Mouse (Mus musculus): ENCODE measurements around the gene Paqr7.
A peak's percentile ranks its signal among the peaks of the same experiment; 100 is the strongest.

Gene Paqr7

DNA sequence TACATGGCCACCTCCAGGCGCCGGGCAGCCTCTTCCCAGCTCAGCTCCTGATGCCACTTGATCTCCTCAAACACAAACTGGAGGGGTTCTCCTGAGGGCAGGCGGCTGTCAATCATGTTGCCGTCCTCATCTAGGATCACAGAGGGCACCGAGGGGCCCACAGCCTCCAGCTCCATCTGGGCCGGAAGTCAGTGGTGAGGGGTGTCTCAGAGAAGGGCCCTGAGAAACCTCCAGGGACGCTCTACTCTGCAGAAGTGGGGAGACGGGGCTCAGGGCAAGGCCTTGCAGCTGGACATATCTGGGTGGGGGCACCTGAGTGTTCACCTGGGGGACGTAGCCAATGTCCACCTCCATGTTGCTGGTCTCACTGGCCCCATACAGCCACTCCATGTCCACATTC is 46.2 kb downstream of the Paqr7 start:
- no peak for DNase-seq

DNA sequence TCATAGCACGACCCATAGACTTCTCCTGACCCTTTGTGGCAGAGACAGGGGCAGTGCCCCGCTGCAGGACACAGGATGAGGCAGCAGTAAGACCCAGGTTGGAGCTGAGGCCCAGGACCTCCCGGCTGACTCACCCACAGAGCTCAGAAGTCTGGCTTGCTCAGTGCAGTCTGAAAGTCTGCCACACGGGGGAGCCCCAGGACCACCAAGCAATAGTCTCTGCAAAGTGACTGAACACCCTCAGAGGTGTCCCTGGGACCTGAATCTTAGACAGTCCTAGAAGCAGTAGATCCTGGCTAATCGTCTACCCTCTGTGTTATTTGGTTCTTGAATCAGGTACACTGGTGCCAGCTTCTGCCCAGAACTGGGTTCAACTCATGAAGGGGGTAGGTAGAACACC is 46.8 kb downstream of the Paqr7 start:
- DNase-seq = peak; percentile 88

DNA sequence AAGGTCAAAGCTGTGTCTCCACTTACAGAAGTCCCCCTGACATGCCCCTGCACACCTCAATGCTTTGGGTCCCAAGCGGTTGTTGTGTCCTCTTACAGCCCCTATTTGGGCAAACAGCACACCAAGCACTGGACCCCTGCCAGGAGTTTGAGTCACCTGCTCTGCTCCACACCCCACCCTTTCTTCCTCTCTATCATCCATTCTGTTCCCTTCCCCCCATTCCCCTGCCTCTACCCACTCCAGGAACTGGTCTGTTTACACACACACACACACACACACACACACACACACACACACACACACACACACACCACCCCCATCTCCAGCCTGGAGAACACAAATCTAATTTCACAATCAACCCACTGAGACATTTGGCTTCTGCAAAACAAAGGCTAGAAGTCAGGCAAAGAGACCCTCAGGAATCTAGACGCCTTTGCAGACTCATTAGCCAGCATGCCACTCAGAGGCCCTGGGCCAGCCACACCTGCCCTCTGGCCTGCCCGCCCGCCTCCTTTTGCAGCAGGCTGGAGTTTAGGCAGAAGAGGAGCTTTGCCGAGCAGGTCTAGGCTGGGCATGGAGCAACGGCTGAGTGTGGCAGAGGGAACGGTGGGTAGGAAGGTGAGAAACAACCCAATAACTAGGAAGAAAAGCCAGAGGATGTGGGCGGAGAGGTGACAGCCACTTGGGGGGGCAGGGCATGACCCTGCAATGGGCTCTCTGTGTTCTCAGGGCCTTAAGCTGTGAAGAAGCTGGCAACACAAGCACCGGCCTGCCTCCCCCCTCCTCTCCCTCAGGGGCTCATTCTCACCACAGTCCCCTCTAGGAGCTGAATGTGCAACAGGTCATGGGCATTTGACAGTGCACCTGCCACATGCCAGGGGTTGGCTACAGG is 50.6 kb downstream of the Paqr7 start:
- DNase-seq = no peak

DNA sequence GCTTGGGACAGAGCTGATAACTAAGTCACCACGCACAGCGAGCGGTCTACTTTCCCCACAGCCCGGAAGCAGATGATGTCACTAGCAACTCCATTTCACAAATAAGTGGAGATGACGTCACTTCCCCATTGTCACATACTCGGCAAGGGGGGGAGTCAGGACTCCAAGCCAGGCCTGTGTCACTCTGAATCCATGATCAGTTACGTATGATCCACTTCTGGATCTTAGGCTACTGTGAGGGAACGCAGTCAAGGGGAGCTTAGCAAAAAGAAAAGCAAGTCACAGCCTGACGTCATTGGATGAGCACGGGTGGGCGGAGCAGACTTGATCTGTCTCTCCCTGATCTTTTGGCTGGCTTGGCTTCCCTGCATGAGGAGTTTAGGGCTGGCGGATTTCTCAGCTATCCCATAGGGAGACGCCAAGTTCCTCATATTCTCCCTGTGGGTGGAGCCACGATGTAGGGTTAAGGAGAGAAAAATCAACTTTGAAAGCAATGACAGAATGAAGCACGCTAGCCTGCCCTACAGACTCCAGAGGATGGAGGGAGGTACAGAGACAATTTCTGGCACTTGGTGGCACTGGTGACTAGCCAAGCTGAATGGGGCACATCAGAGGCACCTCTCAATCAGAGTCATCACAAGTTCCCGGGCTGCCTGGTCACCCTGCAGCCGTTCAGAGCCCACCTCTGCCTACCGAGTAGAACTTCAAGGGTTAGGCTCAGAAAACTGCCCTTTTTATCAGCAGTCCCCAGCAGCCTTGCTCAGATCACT is 51.9 kb downstream of the Paqr7 start:
- DNase-seq = no peak

DNA sequence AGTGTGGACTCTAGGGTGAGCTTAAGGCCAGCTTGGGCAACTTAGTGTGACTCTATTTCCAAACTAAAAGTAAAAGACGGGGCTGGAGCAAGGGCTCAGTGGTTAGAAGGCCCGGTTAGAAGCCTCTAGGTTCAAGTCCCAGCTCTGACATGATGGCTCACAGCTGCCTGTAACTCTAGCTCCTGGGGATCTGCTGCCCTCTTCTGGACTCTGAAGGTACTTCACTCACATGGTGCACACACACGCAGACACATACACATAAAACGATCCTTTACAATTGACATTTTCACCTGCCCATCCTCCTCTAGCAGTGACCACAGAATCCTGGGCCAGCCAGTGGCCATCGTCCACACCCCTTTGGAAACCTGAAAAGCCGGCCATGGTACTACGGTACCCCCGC is 53.4 kb downstream of the Paqr7 start:
- no peak for DNase-seq

DNA sequence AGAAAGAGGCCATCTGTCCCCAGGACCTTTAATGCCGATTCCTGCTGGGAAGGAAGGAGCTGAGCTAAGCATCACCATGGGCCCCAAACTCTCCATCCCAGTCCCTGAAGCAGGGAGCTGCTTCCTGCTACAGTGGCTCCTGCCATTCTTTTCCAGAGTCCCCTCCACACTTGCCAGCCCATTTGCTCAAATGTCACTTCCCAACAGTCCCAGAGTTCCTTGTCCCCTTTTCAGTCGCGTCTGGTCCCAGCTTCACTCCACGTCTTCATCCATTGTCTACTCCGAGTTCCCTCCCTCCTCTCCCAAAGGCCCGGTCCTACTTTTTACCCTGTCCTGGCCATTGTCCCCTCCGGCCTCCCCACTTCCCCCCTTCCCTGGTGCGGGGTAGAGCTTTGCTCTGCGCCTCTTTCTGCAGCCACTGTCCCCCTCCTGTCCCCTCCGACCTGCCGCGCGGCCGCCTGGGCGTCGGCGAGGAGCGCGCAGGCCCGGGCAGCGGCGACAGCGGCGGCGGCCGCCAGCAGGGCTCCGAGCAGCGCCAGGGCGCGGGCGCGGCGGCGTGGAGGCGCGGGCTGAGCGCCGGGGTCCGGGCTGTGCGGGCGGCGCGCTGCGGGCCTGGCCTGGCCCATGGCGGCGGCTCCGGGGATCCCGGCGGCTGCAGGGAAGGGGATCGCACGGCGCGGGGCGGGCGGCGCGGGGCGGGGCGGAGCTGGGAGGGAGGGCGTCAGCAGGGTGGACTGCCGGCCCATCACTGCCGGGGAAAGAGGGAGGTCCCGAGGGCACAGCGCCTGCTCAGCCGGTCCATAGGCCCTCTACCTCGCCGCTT is 55.2 kb downstream of the Paqr7 start, which contains the start of gene Selenon:
Gene Selenon (minus strand): TSS at position 673 of the 823 bp plus-strand sequence.
- peak; percentile 40 for DNase-seq

DNA sequence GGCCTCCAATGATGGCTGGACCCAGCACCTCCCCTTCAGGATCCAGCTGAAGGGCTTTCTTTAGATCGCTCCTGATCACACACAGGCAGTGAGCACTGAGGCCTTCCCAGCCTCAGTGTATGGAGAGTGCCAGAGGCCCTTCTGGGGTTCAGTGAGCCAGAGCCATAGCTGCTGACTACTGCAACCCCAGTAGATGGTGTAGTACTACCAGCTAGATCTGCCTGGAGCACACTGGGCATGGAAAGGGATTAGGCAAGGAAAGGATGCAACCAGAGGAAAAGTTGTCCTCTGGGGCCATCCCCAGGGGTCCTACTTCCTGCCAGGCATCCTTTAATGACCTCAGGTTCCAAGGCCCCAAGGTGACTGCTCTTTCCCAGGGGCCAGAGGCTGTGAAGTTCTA is 57.1 kb downstream of the Paqr7 start:
- DNase-seq = no peak

DNA sequence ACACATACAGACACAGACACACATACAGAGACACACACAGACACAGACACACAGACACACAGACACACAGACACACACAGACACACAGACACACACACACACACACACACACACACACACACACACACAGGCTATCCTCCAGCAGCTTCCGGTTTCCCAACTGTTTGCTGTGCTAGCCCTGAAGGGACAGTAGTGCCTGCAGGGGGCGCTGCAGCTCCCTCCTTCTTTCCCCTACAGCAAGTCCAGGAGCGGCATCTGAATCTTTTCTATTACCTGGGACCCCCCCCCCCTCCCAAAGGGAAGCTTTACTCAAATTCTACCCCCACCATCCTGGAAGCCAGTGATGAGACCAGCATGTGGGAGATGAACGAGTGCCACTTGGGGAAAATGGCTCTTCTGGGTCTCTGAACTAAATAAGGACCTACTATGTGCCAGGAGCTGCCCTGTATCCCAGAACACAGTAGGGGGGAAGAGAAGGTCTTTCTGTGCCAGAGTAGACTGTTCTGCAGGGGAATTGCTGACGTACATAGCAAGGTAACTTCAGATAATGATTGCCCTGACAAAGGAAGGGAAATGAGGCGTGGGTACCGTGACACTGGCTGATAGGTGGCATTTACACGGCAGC is 59.6 kb downstream of the Paqr7 start:
- DNase-seq = no peak

DNA sequence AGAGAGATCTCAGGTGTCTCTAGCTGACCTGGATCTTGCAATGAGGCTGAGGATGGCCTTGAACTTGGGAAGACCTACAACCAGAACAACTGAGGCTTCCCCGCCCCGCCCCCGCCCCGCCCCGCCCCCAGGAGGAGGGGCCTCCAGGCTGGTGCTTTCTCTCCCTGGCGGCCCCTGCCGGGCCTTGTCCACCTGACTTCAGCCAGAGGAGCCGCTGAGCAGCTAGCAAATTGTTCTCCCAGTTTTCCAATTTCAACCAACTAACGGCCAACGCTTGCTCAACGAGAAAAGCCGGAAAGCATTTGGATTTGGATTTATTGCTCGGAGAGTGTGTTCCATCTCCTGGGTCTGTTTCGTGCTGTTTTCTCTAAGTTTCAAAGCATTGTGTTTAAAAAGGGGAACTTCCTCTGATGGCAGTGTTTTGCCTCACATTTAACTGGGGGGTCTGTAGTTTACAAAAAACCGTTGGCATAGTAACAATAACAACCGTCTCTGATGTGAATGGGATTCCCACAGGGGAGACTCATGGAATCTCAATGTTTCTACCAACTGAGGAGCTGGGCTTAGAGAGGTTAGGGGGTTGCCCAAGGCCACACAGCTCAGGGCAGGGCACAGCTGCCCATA is 61.2 kb downstream of the Paqr7 start:
- DNase-seq = no peak

DNA sequence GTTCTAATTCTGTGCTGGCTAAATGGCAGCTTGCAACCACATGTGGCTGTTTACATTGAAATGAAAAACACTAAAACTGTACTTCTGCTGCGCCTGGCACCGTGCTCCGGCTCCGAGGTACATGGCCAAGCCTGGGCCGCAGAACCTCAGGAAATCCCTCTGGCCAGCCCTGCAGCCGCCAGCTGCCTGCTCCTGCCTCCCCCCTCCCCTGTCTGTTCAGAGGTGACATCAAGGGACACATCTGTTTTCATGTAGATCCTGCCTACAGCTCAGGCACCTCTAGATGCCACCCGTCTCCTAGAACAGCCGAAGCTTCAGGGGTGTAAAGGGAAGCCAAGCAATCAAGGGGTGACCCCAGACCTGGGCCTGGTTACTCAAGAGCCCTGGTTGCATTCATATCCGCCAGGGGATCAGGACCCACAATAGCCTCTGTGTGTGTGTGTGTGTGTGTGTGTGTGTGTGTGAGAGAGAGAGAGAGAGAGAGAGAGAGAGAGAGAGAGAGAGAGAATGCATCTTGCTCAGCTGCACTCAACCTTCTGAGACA is 62.1 kb downstream of the Paqr7 start:
- no peak for DNase-seq

DNA sequence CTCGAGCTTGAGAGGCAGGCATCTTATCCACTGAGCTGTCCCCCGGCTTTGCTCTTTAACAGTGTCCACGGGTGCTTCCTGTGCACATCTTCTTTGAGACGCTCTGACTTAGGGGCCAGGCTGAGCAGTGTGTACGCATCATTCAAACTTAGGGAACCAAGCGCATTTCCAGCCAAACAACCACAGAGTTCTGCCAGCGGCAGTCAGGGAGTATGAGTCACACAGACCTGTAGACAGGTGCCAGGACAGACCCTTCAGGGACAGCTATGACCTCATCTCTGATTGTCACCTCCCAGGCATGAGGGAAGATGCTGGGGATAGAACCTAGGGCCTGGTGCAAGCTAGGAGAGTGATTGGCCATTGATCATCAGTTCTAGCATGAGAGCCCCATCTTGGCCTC is 62.7 kb downstream of the Paqr7 start:
- no peak for DNase-seq

Data from layer of hippocampus, adult 9-11 months (tissue).